Mouse (Mus musculus): ENCODE measurements around the gene Actn2.

Gene Actn2

GRCm38 (mm10) chr13:12340183-12340975, at the start of gene Actn2:
TSS of gene Actn2 (minus strand) at chr13:12340760.
- peak; percentile 28 to 78 for DNase-seq (ENCODE audit: low spot score in 2 of 2)

- no peak for DNase-seq (ENCODE audit: low spot score in 2 of 2)
Observed at GRCm38 (mm10) chr13:12386286-12386685, 45.7 kb upstream of the Actn2 start.

DNA sequence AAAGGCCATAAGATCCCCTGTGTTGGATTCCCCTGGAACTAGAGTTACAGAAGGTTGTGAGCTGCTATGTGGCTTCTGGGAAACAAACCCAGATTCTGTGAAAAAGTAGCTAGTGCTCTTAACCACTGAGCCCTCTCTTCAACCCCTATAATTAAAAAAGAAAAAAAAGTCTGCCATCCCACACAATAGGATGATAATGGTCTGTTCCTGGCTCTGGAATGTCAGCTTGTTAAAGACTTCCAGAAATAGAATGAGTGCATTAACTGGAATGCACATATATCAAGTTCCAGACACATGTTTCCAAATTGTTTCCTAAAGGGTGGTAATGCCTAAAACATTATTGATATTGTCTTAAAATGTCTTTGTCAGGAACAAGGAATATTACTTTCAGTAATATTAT, 44.2 kb upstream of the Actn2 start:
- DNase-seq (ENCODE audit: low spot score in 2 of 2) = no peak

DNA sequence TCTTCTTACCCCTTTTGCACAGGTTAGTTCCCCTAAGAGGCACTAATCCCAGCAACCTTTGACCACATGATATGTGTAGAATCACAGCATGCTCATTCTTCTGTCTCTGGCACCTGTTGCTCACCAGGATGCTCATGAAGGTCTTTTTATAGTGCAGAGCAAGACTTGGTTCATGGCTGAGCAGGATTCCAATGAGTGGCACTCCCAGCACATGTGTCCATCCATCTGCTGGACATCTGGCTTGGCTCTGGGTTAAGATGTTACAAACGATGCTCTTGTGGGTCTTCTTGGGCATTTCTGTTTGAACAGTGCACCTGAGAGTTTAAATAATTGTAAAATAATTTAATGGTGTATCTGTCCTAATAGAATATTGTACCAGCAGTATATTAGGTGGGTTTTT, 36.2 kb upstream of the Actn2 start:
- no peak for DNase-seq (ENCODE audit: low spot score in 2 of 2)

GRCm38 (mm10) chr13:12372755-12373154, 32.2 kb upstream of the Actn2 start:
- no peak for DNase-seq (ENCODE audit: low spot score in 2 of 2)

DNA sequence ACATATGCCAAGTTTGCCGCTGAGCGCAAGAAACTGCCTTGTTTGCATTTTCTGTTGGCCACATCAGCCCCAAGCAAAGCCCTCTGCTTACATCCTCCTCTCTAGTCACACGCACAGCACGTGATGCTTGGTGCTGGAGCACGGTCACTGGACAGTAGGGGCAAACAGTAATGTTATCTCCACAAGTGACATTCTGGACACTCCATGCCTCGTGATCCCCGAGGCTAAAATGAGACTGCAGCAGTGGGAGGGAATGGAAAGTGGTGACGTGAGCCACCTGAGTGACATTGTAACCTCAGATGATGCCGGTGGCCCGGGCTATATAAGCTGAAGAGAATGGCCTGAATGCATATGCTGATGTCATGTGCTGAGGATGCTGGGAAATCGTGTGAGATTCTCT, 29.4 kb upstream of the Actn2 start:
- DNase-seq (ENCODE audit: low spot score in 2 of 2) = no peak

- DNase-seq (ENCODE audit: low spot score in 2 of 2) = peak in 1 of 2 experiments; percentile 19
Observed at GRCm38 (mm10) chr13:12369041-12369621, 28.6 kb upstream of the Actn2 start.

DNA sequence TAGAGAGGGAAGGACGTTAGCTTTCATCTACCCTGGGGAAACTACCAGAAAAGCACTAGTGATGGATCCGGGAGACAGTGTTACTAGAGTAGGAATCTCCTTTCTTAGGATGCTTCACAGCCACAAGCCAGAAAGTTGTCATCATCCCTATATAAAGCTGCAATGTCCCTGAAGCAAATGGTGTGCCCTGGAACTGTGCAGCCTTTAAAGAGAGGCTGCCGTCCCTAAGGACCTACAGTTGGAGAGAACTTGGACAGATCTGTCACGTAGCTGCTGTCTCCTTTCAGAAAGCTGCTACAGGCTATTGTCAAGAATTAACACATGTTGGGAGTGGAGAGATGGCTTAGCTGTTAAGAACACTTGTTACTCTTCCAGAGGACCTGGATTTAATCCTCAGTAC, 20.9 kb upstream of the Actn2 start:
- no peak for DNase-seq (ENCODE audit: low spot score in 2 of 2)

DNA sequence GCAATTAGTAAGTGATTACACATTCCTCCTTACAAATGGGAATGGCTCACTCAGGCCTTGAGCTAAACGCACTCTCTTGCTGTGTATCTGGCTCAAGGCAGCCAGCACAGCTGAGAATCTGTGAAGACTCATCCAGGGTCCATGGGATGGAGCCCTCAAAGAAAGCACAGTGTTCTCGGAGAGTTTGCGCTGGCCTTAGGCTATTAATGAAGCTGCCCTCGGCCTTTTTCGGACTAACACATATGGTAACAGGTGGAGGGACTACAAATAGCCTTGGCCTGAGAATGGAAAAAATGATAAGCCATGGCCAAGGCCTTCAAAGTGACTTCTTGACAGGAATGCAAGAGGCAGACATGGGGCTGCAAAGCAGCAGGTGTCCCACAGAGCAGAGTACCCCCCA, 17.0 kb upstream of the Actn2 start:
- DNase-seq (ENCODE audit: low spot score in 2 of 2) = no peak

DNA sequence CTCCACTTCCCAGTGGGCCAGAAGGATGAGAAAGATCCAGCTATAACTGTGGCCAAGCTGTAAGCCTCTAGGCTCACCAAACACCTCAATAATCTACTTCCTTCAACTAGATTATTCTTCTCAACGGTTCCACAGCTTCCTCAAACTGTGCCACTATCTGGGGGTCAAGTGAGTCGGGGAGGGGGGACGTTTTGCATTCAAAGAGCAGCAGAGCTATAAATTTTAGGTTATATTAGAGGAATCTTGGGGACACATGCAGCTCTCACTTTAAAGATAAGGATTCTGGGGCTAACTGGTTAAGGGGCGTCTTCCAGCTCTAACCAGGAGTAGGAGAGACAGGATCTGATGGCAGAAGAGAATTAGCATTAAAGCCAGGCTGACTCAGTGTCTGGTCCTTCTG, 15.6 kb upstream of the Actn2 start:
- DNase-seq (ENCODE audit: low spot score in 2 of 2) = no peak

DNA sequence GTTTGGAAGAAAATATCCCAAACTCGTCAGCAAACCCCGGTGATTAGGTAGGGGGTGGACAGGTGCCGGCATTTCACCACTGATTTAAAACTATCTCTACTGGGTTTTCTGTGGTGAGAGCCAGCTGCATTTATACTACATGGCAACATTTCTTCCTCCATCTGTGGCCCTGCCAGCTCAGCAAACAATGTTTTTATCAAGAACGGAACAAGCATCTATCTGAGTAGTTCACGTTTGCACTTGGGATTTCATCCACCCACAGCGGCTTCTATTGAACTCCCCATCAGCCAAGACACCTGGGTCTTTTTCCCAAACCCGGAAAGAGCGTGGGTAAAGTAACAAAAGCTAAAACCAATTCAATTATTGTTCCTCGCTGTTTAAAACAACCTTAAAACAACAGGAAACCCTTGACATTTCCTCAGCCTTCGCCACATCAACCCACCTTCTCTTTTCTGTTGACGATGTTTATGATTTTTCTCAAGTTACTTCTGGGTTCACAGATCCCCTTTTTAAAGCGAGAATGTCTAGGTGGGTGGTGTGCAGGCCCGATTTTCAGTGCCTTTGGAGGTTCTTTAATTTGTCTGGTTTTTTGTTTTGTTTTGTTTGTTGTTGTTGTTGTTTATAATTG, 8.8 kb upstream of the Actn2 start:
- no peak for DNase-seq (ENCODE audit: low spot score in 2 of 2)

- no peak for DNase-seq (ENCODE audit: low spot score in 2 of 2)
Observed at GRCm38 (mm10) chr13:12346837-12347236, 6.3 kb upstream of the Actn2 start.

DNA sequence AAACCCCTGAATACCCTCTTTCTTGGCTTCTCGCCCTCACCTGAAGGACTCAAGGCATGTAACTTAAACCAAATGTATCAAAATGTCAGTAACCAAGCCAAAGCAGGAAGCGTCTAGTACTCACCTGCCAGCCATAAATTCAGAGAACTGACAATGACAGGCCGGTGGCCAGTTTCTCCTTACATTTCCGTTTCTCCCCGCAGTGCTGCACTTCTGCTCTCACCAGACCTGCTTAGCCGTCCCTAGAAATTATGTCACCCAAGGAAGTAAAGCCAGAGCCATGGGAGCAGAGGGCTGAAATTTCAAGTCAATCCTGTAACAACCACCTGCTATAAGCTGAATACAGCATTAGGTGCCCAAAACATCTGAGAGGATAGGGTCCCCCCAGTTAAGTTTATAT, 887 bp upstream of the Actn2 start:
- no peak for DNase-seq (ENCODE audit: low spot score in 2 of 2)

GRCm38 (mm10) chr13:12339446-12339845, 1.1 kb downstream of the Actn2 start:
- no peak for DNase-seq (ENCODE audit: low spot score in 2 of 2)

GRCm38 (mm10) chr13:12337752-12338151, 2.8 kb downstream of the Actn2 start:
- no peak for DNase-seq (ENCODE audit: low spot score in 2 of 2)

- no peak for DNase-seq (ENCODE audit: low spot score in 2 of 2)
Observed at GRCm38 (mm10) chr13:12334016-12334415, 6.5 kb downstream of the Actn2 start.

DNA sequence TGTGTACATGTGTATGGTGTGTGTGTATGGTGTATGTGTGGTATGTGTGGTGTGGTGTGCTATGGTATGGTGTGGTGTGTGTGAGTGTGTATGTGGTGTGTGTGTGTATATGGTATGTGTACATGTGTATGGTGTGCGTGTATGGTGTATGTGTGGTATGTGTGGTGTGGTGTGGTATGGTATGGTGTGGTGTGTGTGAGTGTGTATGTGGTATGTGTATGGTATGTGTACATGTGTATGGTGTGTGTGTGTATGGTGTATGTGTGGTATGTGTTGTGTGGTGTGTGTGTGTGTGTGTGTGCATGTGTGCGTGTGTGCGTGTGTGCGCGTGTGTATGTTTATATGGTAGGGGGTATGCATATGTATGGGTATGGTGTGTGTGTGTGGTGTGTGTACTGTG, 9.0 kb downstream of the Actn2 start:
- DNase-seq (ENCODE audit: low spot score in 2 of 2) = no peak

GRCm38 (mm10) chr13:12328392-12328791, 12.2 kb downstream of the Actn2 start:
- no peak for DNase-seq (ENCODE audit: low spot score in 2 of 2)

DNA sequence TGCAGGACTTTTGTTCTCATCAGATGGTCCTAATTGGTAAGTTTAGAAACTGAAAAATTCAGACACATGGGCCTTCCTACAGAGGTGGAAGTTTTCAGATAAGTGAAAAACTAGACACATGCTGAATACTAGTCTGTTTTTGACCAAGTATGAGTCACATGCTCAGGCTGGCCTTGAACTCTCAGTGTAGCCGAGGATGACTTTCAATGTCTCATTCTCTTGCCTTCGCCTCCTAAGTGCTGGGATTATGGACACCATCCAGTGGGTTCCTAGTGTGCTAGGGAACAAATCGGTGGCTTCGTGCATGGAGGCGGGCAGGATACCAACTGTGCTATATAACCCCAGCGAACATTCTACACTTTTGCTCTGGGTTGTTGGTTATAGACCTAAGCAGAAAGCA, 13.0 kb downstream of the Actn2 start:
- no peak for DNase-seq (ENCODE audit: low spot score in 2 of 2)

- no peak for DNase-seq (ENCODE audit: low spot score in 2 of 2)
Observed at GRCm38 (mm10) chr13:12323076-12323625, 17.4 kb downstream of the Actn2 start.

DNA sequence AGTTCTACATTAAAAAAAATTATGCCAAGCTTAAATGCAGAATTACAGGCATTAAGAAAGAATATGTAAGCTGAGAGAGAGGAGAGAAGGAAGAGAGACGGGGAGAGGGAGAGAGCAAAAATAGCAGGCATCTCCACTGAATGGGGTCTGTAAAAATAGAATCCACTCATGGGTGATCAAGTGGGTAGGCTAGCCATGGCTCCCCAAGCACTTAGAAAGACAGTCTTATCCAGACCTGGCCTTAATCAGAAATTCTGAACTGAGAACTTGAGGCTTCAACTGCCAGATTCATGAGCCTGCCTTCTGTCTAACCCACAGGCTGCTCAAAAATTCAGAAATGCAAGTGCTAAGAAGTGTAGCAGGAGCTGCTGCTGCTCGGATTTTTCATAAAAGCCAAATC, 20.4 kb downstream of the Actn2 start:
- no peak for DNase-seq (ENCODE audit: low spot score in 2 of 2)

DNA sequence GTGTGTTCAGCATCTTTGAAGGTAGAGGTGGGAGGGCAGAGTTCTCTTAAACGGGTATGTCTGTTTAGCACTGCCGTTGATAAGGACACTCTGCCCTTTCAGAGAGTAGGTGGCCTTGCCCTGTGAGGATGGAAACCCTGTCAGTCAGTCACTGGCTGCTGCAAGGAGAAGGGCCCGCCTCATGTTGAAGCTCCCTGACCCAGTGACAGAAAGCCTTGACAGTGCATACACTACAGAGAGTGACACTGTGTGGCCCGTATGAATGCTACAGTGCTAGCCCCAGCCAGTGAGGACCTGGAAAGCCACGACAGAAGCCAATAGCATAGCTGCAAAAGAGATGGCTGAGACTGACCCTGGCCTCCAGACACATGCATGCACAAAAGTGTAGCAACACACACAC, 22.5 kb downstream of the Actn2 start:
- no peak for DNase-seq (ENCODE audit: low spot score in 2 of 2)
